Mouse (Mus musculus): ENCODE results near the gene Arhgdig. TPM values are rescaled to one million over a fixed set of nuclear protein-coding genes. Genes with fewer than 3 reads are reported as not detected.
A peak's percentile ranks its signal among the peaks of the same experiment; 100 is the strongest.
"Not testable (repeated sequence)": the region's sequence is repeated elsewhere in the genome, so short reads cannot be mapped to it uniquely, and the experiment has no call there.

Gene Arhgdig
- polyA plus RNA-seq, 1 experiment from 2014 or later: 10.0 TPM

DNA sequence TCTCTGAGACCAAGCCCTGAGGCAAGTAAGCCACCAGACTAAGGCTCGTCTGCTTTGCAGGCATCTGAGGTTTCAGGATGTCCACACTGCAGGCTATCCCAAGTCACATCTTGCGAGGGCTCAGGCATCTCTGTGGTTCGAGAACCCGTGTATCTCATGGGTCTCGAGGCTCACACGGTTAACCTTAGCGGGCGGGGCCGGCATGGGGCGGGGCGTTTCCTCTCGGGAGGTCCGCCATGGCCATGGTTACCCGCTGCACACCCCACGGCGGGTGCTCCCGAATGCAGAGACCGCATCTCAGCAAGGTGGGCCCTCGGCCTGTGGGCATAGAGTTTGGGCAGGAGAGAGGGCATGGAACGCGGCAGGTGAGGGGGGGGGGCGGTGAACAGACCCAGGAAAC is 4.8 kb downstream of the Arhgdig start, which contains the start of gene Rgs11:
Gene Rgs11, plus strand, starts transcription at position 215 of the 400 bp plus-strand sequence.
- 2% methylated on average over 22 of the region's 22 CpGs for WGBS
- H3K27ac ChIP-seq: no peak within 1 kb of the TSS
- H3K9me3 ChIP-seq (replicated peaks): no peaks in the 10 kb centered on the region
- peaks cover 20% of the 10 kb centered on the region for H3K4me1 ChIP-seq
- H3K4me2 ChIP-seq: peak within 1 kb of the TSS; percentile 94
- peak within 1 kb of the TSS; percentile 43 for H3K4me3 ChIP-seq
- peaks cover 8% of the 10 kb centered on the region for H3K36me3 ChIP-seq (ENCODE audit: poor library complexity, severe bottlenecking)
- H3K27me3 ChIP-seq: peaks cover 73% of the 10 kb centered on the region
- no peak for ATAC-seq
- H3K9ac ChIP-seq: peak within 1 kb of the TSS; percentile 50

DNA sequence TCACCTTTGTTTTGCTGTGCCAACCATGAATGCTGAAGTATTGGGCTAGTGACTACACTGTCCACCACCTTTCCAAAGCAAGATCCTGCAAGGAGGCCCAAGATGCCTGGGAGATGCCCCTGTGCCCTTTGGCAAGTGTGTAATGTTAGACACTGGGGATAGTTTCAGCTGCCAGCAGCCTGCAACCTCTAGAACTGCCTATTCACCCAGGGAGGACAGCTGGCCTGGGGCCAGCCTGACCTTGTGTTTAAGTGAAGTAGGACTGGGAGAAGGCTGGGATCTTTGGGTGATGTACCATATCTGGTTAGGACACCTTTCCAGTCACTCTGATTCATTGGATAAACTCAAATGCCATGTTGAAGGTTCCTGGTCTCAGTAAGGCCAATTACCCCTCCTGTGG is 5.6 kb downstream of the Arhgdig start:
- H3K36me3 ChIP-seq (ENCODE audit: poor library complexity, severe bottlenecking): peaks cover 15% of the 10 kb centered on the region
- H3K4me1 ChIP-seq: peaks cover 20% of the 10 kb centered on the region
- peaks cover 73% of the 10 kb centered on the region for H3K27me3 ChIP-seq
- H3K4me2 ChIP-seq: peak overlapping the region; percentile 94; the same call in 1 of the 2 replicates
- no peaks in the 10 kb centered on the region for H3K9me3 ChIP-seq (replicated peaks)
- no peak overlapping the region for H3K9ac ChIP-seq
- no peak for ATAC-seq
- no peak overlapping the region for H3K4me3 ChIP-seq
- H3K27ac ChIP-seq: no peak overlapping the region

GRCm38 (mm10) chr17:26200831-26201705 is 6.5 kb downstream of the Arhgdig start:
- peak; percentile 75 for ATAC-seq
- peaks cover 20% of the 10 kb centered on the region for H3K4me1 ChIP-seq
- WGBS: under 1% methylated on average over 45 of the region's 92 CpGs
- H3K27me3 ChIP-seq: peaks cover 73% of the 10 kb centered on the region
- H3K9me3 ChIP-seq (replicated peaks): no peaks in the 10 kb centered on the region
- peak overlapping the region; percentile 57 for H3K4me3 ChIP-seq
- H3K27ac ChIP-seq: no peak overlapping the region
- peaks cover 24% of the 10 kb centered on the region for H3K36me3 ChIP-seq (ENCODE audit: poor library complexity, severe bottlenecking)
- peak overlapping the region; percentile 69 for H3K9ac ChIP-seq
- peak overlapping the region; percentile 94 for H3K4me2 ChIP-seq

DNA sequence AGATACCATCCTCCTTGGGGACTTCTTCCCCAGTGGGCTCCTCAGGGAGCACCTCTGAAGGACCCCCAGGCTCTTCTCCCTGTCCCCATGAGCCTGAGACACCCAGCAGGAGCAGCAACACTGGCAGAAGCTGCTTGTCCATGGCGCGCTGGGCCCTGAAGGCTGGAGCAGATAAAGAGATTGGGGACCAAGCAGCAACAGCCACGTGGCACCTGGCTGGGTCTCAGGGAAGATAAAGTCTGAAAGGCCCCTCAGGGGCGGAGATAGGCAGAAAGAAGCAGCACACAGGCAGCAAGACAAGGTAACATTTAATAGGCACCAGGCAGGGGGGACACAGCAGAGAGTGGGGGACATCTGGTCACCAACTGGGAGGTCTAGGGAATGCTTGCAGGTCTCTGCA is 8.7 kb downstream of the Arhgdig start, which contains the start of gene Pdia2:
Gene Pdia2, minus strand, starts transcription at position 196 of the 400 bp plus-strand sequence.
- peaks cover 20% of the 10 kb centered on the region for H3K4me1 ChIP-seq
- H3K9me3 ChIP-seq (replicated peaks): no peaks in the 10 kb centered on the region
- WGBS: 75% methylated on average over 4 of the region's 4 CpGs
- ATAC-seq: no peak
- peaks cover 51% of the 10 kb centered on the region for H3K27me3 ChIP-seq
- H3K4me2 ChIP-seq: no peak within 1 kb of the TSS
- H3K9ac ChIP-seq: no peak within 1 kb of the TSS
- no peak within 1 kb of the TSS for H3K27ac ChIP-seq
- H3K4me3 ChIP-seq: no peak within 1 kb of the TSS
- peaks cover 46% of the 10 kb centered on the region for H3K36me3 ChIP-seq (ENCODE audit: poor library complexity, severe bottlenecking)

DNA sequence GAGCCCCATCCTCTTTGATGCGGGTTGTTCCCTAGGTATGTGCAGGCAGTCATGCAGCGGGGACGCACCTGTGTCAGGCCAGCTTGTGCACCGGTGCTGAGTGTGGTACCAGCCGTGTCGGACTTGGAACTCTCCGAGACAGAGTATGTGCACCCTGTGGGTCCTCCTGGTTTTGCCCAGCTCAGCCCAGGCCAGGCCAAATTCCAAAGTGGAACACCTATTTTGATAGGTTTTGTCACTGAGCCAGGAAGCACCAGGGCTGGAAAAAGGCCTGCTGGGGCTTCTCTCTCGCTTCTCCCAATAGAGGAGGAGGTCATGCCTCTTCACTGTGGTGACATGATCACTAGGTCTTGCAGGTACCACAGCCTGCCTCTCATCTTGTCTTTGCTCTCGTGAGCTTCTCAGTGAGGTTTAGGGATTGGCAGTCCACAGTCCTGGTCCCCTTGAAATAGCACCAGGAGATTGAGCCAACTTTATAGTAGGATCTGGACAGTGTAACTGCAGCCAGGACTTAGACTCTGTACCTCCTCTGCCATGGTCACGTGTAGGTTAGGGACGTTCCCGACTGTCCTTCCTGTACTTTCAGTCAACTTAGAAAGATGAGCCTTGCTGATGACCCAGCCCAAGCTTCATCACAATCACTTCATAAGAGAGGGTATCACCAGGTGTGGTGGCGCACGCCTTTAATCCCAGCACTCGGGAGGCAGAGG is 14.9 kb downstream of the Arhgdig start:
- 95% methylated on average over 15 of the region's 15 CpGs for WGBS
- H3K27me3 ChIP-seq: no peaks in the 10 kb centered on the region

DNA sequence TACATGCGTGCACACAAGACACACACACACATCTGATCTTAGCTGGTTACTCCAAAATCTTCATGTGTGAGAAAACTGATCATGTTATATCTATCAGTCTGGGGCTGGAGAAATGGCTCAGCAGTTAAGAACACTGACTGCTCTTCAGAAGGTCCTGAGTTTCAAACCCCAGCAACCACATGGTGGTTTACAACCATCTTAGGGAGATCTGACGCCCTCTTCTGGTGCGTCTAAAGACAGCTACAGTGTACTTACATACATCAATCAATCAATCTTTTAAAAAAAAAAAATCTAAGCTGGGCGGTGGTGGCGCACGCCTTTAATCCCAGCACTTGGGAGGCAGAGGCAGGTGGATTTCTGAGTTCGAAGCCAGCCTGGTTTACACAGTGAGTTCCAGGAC is 16.1 kb downstream of the Arhgdig start:
- 91% methylated on average over 7 of the region's 7 CpGs for WGBS
- H3K36me3 ChIP-seq (ENCODE audit: poor library complexity, severe bottlenecking): peaks cover 98% of the 10 kb centered on the region
- H3K4me3 ChIP-seq: not testable (repeated sequence)

More for the DNA sequence above, 14.9 kb downstream of the Arhgdig start:
- no peaks in the 10 kb centered on the region for H3K9me3 ChIP-seq (replicated peaks)
- no peak overlapping the region for H3K9ac ChIP-seq
- no peaks in the 10 kb centered on the region for H3K4me1 ChIP-seq
- no peak for ATAC-seq
- no peak overlapping the region for H3K4me3 ChIP-seq
- no peak overlapping the region for H3K4me2 ChIP-seq
- peaks cover 99% of the 10 kb centered on the region for H3K36me3 ChIP-seq (ENCODE audit: poor library complexity, severe bottlenecking)
- H3K27ac ChIP-seq: no peak overlapping the region

DNA sequence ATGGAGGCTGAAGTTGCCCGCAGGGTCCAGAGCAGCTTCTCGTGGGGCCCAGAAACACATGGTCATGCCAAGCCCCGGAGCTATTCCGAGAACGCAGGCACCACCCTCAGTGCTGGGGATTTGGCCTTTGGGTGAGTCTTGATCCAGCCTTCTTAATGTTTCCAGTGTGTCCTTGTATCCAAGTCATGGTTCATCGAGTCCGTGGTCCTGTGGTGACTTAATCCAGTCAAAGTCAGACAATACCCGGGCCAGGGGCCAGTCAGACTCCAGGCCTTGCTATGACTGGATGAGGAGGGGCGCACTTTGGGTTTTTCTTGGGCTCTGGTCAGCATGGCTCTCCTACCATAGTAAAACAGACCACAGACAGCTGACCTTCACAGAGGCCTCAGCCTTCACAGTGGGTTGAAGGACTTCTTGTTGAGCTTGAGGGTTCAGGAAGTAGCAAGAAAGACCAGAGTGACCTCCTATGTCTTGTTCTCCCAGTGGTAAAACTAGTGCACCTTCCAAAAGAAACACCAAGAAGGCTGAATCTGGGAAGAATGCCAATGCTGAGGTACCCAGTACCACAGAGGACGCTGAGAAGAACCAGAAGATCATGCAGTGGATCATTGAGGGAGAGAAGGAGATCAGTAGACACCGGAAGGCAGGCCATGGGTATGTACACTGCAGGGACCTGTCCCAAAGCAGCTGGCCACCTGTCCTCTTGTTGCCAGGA is 19.3 kb downstream of the Arhgdig start:
- Histone ChIP-seq H3K4me1 (no peaks in the 10 kb centered on the region), H3K4me3 (no peak overlapping the region), H3K27ac (no peak overlapping the region), H3K9me3 (replicated peaks) (no peaks in the 10 kb centered on the region), H3K9ac (no peak overlapping the region), H3K36me3 (ENCODE audit: poor library complexity, severe bottlenecking) (peaks cover 95% of the 10 kb centered on the region), H3K27me3 (no peaks in the 10 kb centered on the region), H3K4me2 (no peak overlapping the region)
- no peak for ATAC-seq
- whole genome bisulfite sequencing: 93% methylated on average over 11 of the region's 11 CpGs

More for the DNA sequence above, 16.1 kb downstream of the Arhgdig start:
- not testable (repeated sequence) for H3K27me3 ChIP-seq; H3K4me1 ChIP-seq; H3K4me2 ChIP-seq; H3K9ac ChIP-seq; H3K27ac ChIP-seq; ATAC-seq; H3K9me3 ChIP-seq (replicated peaks)

DNA sequence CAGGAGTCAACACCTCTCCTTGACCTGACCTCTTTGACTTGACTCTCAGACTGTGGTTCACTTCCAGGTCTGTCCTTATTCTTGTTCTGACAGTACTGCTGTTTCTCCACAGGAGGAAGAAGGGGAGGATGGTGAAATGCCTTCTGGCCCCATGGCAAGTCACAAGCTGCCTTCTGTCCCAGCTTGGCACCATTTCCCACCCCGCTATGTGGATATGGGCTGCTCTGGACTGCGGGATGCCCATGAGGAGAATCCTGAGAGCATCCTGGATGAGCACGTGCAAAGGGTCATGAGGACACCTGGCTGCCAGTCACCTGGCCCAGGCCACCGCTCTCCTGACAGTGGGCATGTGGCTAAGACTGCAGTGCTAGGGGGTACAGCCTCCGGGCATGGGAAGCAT is 20.0 kb downstream of the Arhgdig start:
- WGBS: 96% methylated on average over 5 of the region's 5 CpGs
- ATAC-seq: no peak
- H3K9ac ChIP-seq: no peak overlapping the region
- H3K36me3 ChIP-seq (ENCODE audit: poor library complexity, severe bottlenecking): peaks cover 94% of the 10 kb centered on the region
- H3K4me3 ChIP-seq: no peak overlapping the region
- H3K4me1 ChIP-seq: no peaks in the 10 kb centered on the region
- H3K27ac ChIP-seq: no peak overlapping the region
- H3K27me3 ChIP-seq: no peaks in the 10 kb centered on the region
- H3K4me2 ChIP-seq: no peak overlapping the region
- H3K9me3 ChIP-seq (replicated peaks): no peaks in the 10 kb centered on the region

DNA sequence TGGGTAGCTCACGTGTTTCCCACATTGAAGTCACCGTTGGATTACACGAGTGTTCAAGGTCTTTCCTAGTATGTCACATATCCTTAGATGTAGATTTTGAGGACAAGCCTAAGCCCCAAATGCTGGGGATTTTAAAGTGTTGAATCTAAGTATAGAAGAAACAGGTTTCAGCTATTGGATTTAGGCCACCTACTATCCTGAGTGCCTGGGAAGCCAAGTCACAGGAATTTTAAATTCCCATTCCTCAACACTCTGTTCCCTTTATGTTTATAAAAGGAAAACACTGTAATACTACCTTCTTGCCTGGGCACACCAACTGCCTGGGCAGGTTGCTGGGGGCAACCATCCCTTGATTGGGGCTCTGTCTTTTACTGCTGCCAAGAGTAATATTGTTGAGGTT is 26.4 kb downstream of the Arhgdig start:
- no peak for ATAC-seq
- no peaks in the 10 kb centered on the region for H3K4me1 ChIP-seq
- no peak overlapping the region for H3K4me3 ChIP-seq
- no peak overlapping the region for H3K27ac ChIP-seq
- H3K9me3 ChIP-seq (replicated peaks): no peaks in the 10 kb centered on the region
- 94% methylated on average over 3 of the region's 3 CpGs for WGBS
- no peak overlapping the region for H3K9ac ChIP-seq
- no peak overlapping the region for H3K4me2 ChIP-seq
- peaks cover 59% of the 10 kb centered on the region for H3K36me3 ChIP-seq (ENCODE audit: poor library complexity, severe bottlenecking)
- H3K27me3 ChIP-seq: no peaks in the 10 kb centered on the region

- Histone ChIP-seq H3K36me3 (ENCODE audit: poor library complexity, severe bottlenecking) (peaks cover 50% of the 10 kb centered on the region), H3K4me3 (no peak overlapping the region), H3K4me1 (no peaks in the 10 kb centered on the region), H3K27ac (no peak overlapping the region), H3K9ac (no peak overlapping the region), H3K27me3 (no peaks in the 10 kb centered on the region), H3K9me3 (replicated peaks) (no peaks in the 10 kb centered on the region), H3K4me2 (no peak overlapping the region)
- no peak for ATAC-seq
These were observed 29.0 kb downstream of the Arhgdig start for GRCm38 (mm10) chr17:26178611-26179010.

GRCm38 (mm10) chr17:26175248-26175647 is 32.3 kb downstream of the Arhgdig start:
- not testable (repeated sequence) for H3K4me1 ChIP-seq; H3K4me3 ChIP-seq; H3K9me3 ChIP-seq (replicated peaks); H3K27ac ChIP-seq; H3K27me3 ChIP-seq; H3K9ac ChIP-seq; ATAC-seq; H3K4me2 ChIP-seq
- peaks cover 39% of the 10 kb centered on the region for H3K36me3 ChIP-seq (ENCODE audit: poor library complexity, severe bottlenecking)
- 89% methylated on average over 2 of the region's 2 CpGs for WGBS

GRCm38 (mm10) chr17:26168039-26168438 is 39.5 kb downstream of the Arhgdig start:
- WGBS: 92% methylated on average over 2 of the region's 2 CpGs

More at GRCm38 (mm10) chr17:26168039-26168438, 39.5 kb downstream of the Arhgdig start:
- H3K36me3 ChIP-seq (ENCODE audit: poor library complexity, severe bottlenecking): peaks cover 10% of the 10 kb centered on the region; the same call in 1 of the 2 replicates
- H3K9me3 ChIP-seq (replicated peaks): no peaks in the 10 kb centered on the region
- no peaks in the 10 kb centered on the region for H3K4me1 ChIP-seq
- H3K4me2 ChIP-seq: no peak overlapping the region
- ATAC-seq: no peak
- no peak overlapping the region for H3K4me3 ChIP-seq
- H3K27ac ChIP-seq: no peak overlapping the region
- H3K27me3 ChIP-seq: no peaks in the 10 kb centered on the region
- H3K9ac ChIP-seq: no peak overlapping the region
